Mouse (Mus musculus) B cell, adult 2 months (primary cell): ENCODE measurements around the gene Orai1.

Experiments used
- DNase-seq, 2 experiments: peaks; one replicate each; pipeline ENCODE4 v3.0.0; 2022

Orai1 gene

GRCm38 (mm10) chr5:122997205-122998204, 17.4 kb upstream of the Orai1 start:
- peak; percentile 20 to 32 for DNase-seq

- DNase-seq = no peak
These were observed 14.0 kb upstream of the Orai1 start for GRCm38 (mm10) chr5:123000901-123001300.

- no peak for DNase-seq
These were observed 8.9 kb upstream of the Orai1 start for GRCm38 (mm10) chr5:123005716-123006592.

GRCm38 (mm10) chr5:123008877-123009493, 5.9 kb upstream of the Orai1 start:
- DNase-seq = no peak

GRCm38 (mm10) chr5:123009873-123010272, 5.0 kb upstream of the Orai1 start:
- DNase-seq = no peak

- peak; percentile 56 to 59 for DNase-seq
These were observed 4.1 kb upstream of the Orai1 start for GRCm38 (mm10) chr5:123010806-123011205.

GRCm38 (mm10) chr5:123011705-123012104, 3.2 kb upstream of the Orai1 start:
- DNase-seq = no peak

- DNase-seq = peak; percentile 74 to 76
These were observed 1.1 kb upstream of the Orai1 start for GRCm38 (mm10) chr5:123013599-123014315.

GRCm38 (mm10) chr5:123015915-123016314, 1.0 kb downstream of the Orai1 start:
- DNase-seq = peak; percentile 55 to 63

- no peak for DNase-seq
These were observed 2.6 kb downstream of the Orai1 start for GRCm38 (mm10) chr5:123017504-123017903.

- DNase-seq = no peak
These were observed 4.6 kb downstream of the Orai1 start for GRCm38 (mm10) chr5:123019336-123020016.

GRCm38 (mm10) chr5:123020426-123020825, 5.6 kb downstream of the Orai1 start:
- DNase-seq = no peak

- no peak for DNase-seq
These were observed 6.6 kb downstream of the Orai1 start for GRCm38 (mm10) chr5:123021438-123021837.

GRCm38 (mm10) chr5:123023049-123023448, 8.2 kb downstream of the Orai1 start:
- DNase-seq = no peak

GRCm38 (mm10) chr5:123024312-123024711, 9.4 kb downstream of the Orai1 start:
- DNase-seq = no peak

- peak; percentile 74 to 75 for DNase-seq
These were observed 10.2 kb downstream of the Orai1 start for GRCm38 (mm10) chr5:123024965-123025573.

GRCm38 (mm10) chr5:123026414-123026813, 11.5 kb downstream of the Orai1 start:
- no peak for DNase-seq

- DNase-seq = no peak
These were observed 12.6 kb downstream of the Orai1 start for GRCm38 (mm10) chr5:123027436-123027835.

GRCm38 (mm10) chr5:123029729-123030128, 14.9 kb downstream of the Orai1 start:
- no peak for DNase-seq

GRCm38 (mm10) chr5:123031312-123031711, 16.4 kb downstream of the Orai1 start:
- peak in 1 of 2 experiments; percentile 23 for DNase-seq

GRCm38 (mm10) chr5:123033646-123034160, 18.8 kb downstream of the Orai1 start:
- no peak for DNase-seq
